Mouse (Mus musculus) CH12.LX (cell line): ENCODE measurements around the gene Vps45. TPM values are rescaled to one million over a fixed set of nuclear protein-coding genes. Genes with fewer than 3 reads are reported as not detected.

Experiments used
- DNase-seq: peaks from one replicate; pipeline ENCODE4 v3.0.0-alpha.2; 2013; ENCODE audit errors: extremely low read depth
- H3K27ac ChIP-seq: 2 replicates; pipeline ENCODE4 v1.5.1; 2012; ENCODE audit warnings: low read depth, mild to moderate bottlenecking, control low read depth, moderate library complexity; ENCODE audit not compliant: insufficient read depth
- H3K27me3 ChIP-seq: replicated peaks from 2 replicates; pipeline ENCODE3; 2012; ENCODE audit warnings: inconsistent platforms
- H3K36me3 ChIP-seq, 2 experiments: replicated peaks in 1 of 2; 2 replicates each; pipeline versions ENCODE3 to v1.6.1; 2012; ENCODE audit warnings: inconsistent platforms in 1 of 2, low read length in 1 of 2, mild to moderate bottlenecking in 1 of 2, mixed read lengths in 1 of 2, moderate library complexity in 1 of 2; ENCODE audit not compliant: control insufficient read depth in 1 of 2, insufficient read depth in 1 of 2
- H3K4me1 ChIP-seq, 2 experiments: 2 replicates each; pipeline ENCODE4 v1.6.1; 2012; ENCODE audit warnings: inconsistent platforms in 1 of 2, moderate library complexity in 1 of 2; ENCODE audit not compliant: insufficient read depth in 2 of 2, control insufficient read depth in 1 of 2
- H3K4me2 ChIP-seq: 2 replicates; pipeline ENCODE4 v1.6.1; 2012; ENCODE audit warnings: low read depth, mild to moderate bottlenecking, control low read depth; ENCODE audit not compliant: poor library complexity, insufficient read depth, severe bottlenecking
- H3K4me3 ChIP-seq, 3 experiments: fragments of 150-350 bp in 1 of 3; sonication (generic) in 1 of 3; replicated peaks in 1 of 3; 2 replicates each; pipeline versions ENCODE3 to v1.5.1; 2011 to 2012; ENCODE audit warnings: low read depth in 2 of 3, low read length in 2 of 3, mild to moderate bottlenecking in 2 of 3, moderate library complexity in 2 of 3, control low read depth in 1 of 3, improper control_type of control experiment in 1 of 3, inconsistent platforms in 1 of 3, mixed read lengths in 1 of 3; ENCODE audit not compliant: poor library complexity in 1 of 3
- H3K79me2 ChIP-seq: replicated peaks from 2 replicates; pipeline ENCODE4 v1.6.1; 2012; ENCODE audit warnings: mild to moderate bottlenecking, moderate library complexity; ENCODE audit not compliant: control insufficient read depth, poor library complexity, insufficient read depth, severe bottlenecking; ENCODE audit errors: extremely low read depth
- H3K9ac ChIP-seq: 2 replicates; pipeline ENCODE4 v1.6.1; 2012; ENCODE audit warnings: low read depth, mild to moderate bottlenecking, control low read depth, moderate library complexity; ENCODE audit not compliant: insufficient read depth
- H3K9me3 ChIP-seq: replicated peaks from 2 replicates; pipeline ENCODE3; 2012; ENCODE audit warnings: low read length, inconsistent platforms, mixed read lengths
- BHLHE40 ChIP-seq: IDR thresholded peaks from 2 replicates; pipeline ENCODE4 v1.6.1; 2011; ENCODE audit warnings: mild to moderate bottlenecking, low read depth, low read length, improper control_type of control experiment
- EP300 ChIP-seq: IDR thresholded peaks from 2 replicates; pipeline ENCODE4 v1.6.1; 2011; ENCODE audit warnings: low read length, improper control_type of control experiment
- IRF4 ChIP-seq: IDR thresholded peaks from 2 replicates; pipeline ENCODE4 v1.6.1; 2014; ENCODE audit warnings: low read depth, mild to moderate bottlenecking, inconsistent platforms, low read length, improper control_type of control experiment
- JUN ChIP-seq: IDR thresholded peaks from 2 replicates; pipeline ENCODE4 v1.6.1; 2011; ENCODE audit warnings: low read depth, mild to moderate bottlenecking, low read length, improper control_type of control experiment, moderate library complexity; ENCODE audit not compliant: insufficient read depth
- KAT2A ChIP-seq: IDR thresholded peaks from 2 replicates; pipeline ENCODE4 v1.6.1; 2012; ENCODE audit warnings: low read length, improper control_type of control experiment, inconsistent platforms; ENCODE audit not compliant: insufficient replicate concordance
- MAX ChIP-seq: IDR thresholded peaks from 2 replicates; pipeline ENCODE4 v1.6.1; 2011; ENCODE audit warnings: low read length, improper control_type of control experiment
- MEF2A ChIP-seq: IDR thresholded peaks from 2 replicates; pipeline ENCODE4 v1.6.1; 2014; ENCODE audit warnings: low read depth, mild to moderate bottlenecking, inconsistent platforms, low read length, improper control_type of control experiment, borderline replicate concordance
- MXI1 ChIP-seq: IDR thresholded peaks from 2 replicates; pipeline ENCODE4 v1.6.1; 2011; ENCODE audit warnings: mild to moderate bottlenecking, low read depth, low read length, improper control_type of control experiment
- MYC ChIP-seq: IDR thresholded peaks from 2 replicates; pipeline ENCODE4 v1.6.1; 2011; ENCODE audit warnings: low read depth, mild to moderate bottlenecking, improper control_type of control experiment, low read length
- NELFE ChIP-seq: IDR thresholded peaks from 2 replicates; pipeline ENCODE4 v1.6.1; 2011; ENCODE audit warnings: low read depth, low read length, improper control_type of control experiment
- PAX5 ChIP-seq: IDR thresholded peaks from 2 replicates; pipeline ENCODE4 v1.6.1; 2012; ENCODE audit warnings: low read length, inconsistent platforms, mixed read lengths
- POLR2AphosphoS2 ChIP-seq: IDR thresholded peaks from 2 replicates; pipeline ENCODE4 v1.6.1; 2011; ENCODE audit warnings: low read depth, low read length, improper control_type of control experiment
- RAD21 ChIP-seq: IDR thresholded peaks from 2 replicates; pipeline ENCODE4 v1.6.1; 2011; ENCODE audit warnings: low read depth, mild to moderate bottlenecking, low read length, improper control_type of control experiment, moderate library complexity
- SMC3 ChIP-seq: IDR thresholded peaks from 2 replicates; pipeline ENCODE4 v1.6.1; 2011; ENCODE audit warnings: low read depth, low read length, improper control_type of control experiment
- TBP ChIP-seq: conservative IDR thresholded peaks from 2 replicates; pipeline ENCODE4 v1.6.1; 2011; ENCODE audit warnings: low read depth, low read length, improper control_type of control experiment
- TCF12 ChIP-seq: IDR thresholded peaks from 2 replicates; pipeline ENCODE4 v1.6.1; 2014; ENCODE audit warnings: low read depth, mild to moderate bottlenecking, inconsistent platforms, low read length, improper control_type of control experiment
- USF1 ChIP-seq: IDR thresholded peaks from 2 replicates; pipeline ENCODE4 v1.6.1; 2014; ENCODE audit warnings: low read depth, mild to moderate bottlenecking, inconsistent platforms, low read length, improper control_type of control experiment
- ZC3H11A ChIP-seq: IDR thresholded peaks from 2 replicates; pipeline ENCODE4 v1.6.1; 2012; ENCODE audit warnings: low read depth, mild to moderate bottlenecking, inconsistent platforms, low read length, improper control_type of control experiment
- ZKSCAN1 ChIP-seq: IDR thresholded peaks from 2 replicates; pipeline ENCODE4 v1.6.1; 2012; ENCODE audit warnings: low read depth, inconsistent platforms, low read length, improper control_type of control experiment, borderline replicate concordance
- ZMIZ1 ChIP-seq: IDR thresholded peaks from 2 replicates; pipeline ENCODE4 v1.6.1; 2012; ENCODE audit warnings: low read depth, mild to moderate bottlenecking, inconsistent platforms, low read length, improper control_type of control experiment
- dilution Hi-C: fragments of 300-500 bp; cut with MboI; formaldehyde crosslinking; loops from 2 replicates; pipeline ENCODE4 v1.14.3; 2020; ENCODE audit warnings: low sequenced_read_pairs; ENCODE audit not compliant: extremely low pct_unique_long_range_greater_than_20kb, extremely low pct_ligation_motif_present
- in situ Hi-C: fragments of 300-500 bp; cut with MboI; formaldehyde crosslinking; loops from 3 replicates; pipeline ENCODE4 v1.14.3; 2019; ENCODE audit warnings: low sequenced_read_pairs, low pct_ligation_motif_present, low pct_unique_long_range_greater_than_20kb, mixed read lengths
- polyA plus RNA-seq: library from polyadenylated mRNA; unstranded; fragments of >175 nt; gene quantifications from 2 replicates; pipeline ENCODE4 v1.2.1, GENCODE M21; 2012; ENCODE audit warnings: low read depth; ENCODE audit not compliant: insufficient read length
- total RNA-seq, 2 experiments: library from RNA; depleted of rRNA; stranded (reverse); fragments of 300-350 nt in 1 of 2; fragments of >200 nt in 1 of 2; gene quantifications; 2 replicates each; pipeline ENCODE4 v1.2.3; 2012 to 2014

Vps45 gene
- total and polyA plus RNA-seq, 3 experiments = 16.2 to 20.8 (median 16.8) TPM

GRCm38 (mm10) chr3:96104261-96105065, 46.2 kb upstream of the Vps45 start, which contains the start of gene Otud7b (continued):
- TF ChIP-seq MEF2A (peak; percentile 63; the same call in 1 of the 2 replicates), RAD21 (no peak), ZKSCAN1 (no peak), PAX5 (no peak), MAX (peak; percentile 21; the same call in 1 of the 2 replicates), SMC3 (no peak), NELFE (peak; percentile 64), MYC (no peak), MXI1 (peak; percentile 78), USF1 (no peak), JUN (no peak), IRF4 (peak; percentile 50; the same call in 1 of the 2 replicates), POLR2AphosphoS2 (no peak), BHLHE40 (peak; percentile 84), KAT2A (no peak), ZC3H11A (no peak), ZMIZ1 (peak; percentile 54; the same call in 1 of the 2 replicates), TCF12 (peak; percentile 73), TBP (0 out of 2 replicates have a peak, but pooled peaks have one; percentile 26)

GRCm38 (mm10) chr3:96103901-96104260, 45.6 kb upstream of the Vps45 start:
- Histone ChIP-seq H3K4me3 (peak overlapping the region; percentile 51 to 86 (median 70)), H3K27me3 (no peaks in the 10 kb centered on the region), H3K4me2 (peak overlapping the region; percentile 37), H3K4me1 (peaks cover 18 to 65% of the 10 kb centered on the region in 2 experiments), H3K36me3 (peaks cover 0 to 10% of the 10 kb centered on the region in 2 experiments), H3K27ac (no peak overlapping the region), H3K9ac (peak overlapping the region; percentile 83), H3K9me3 (no peaks in the 10 kb centered on the region), H3K79me2 (peaks cover 21% of the 10 kb centered on the region)
- dilution Hi-C loops (no loop called here), in situ Hi-C loops (no loop called here)
- DNase-seq = no peak
- TF ChIP-seq TCF12 = no peak
- 0 out of 2 replicates have a peak, but pooled peaks have one; percentile 14 for TF ChIP-seq EP300
- no peak for TF ChIP-seq USF1
